Mouse (Mus musculus) embryonic fibroblast, embryonic 13.5 days (primary cell): ENCODE measurements at regions not wholly inside any gene's neighbourhood (a gene's known extent, or its start where the extent isn't known, plus 50 kb on each side); places are given as distances from the start of the nearest gene placed in this dataset.

ENCODE experiments used
- H3K27ac ChIP-seq: 2 replicates; pipeline ENCODE4 v1.5.1; 2012; ENCODE audit warnings: low read length, control low read depth, inconsistent platforms; ENCODE audit not compliant: insufficient read depth
- H3K4me1 ChIP-seq: 2 replicates; pipeline ENCODE4 v1.6.1; 2011; ENCODE audit warnings: low read length; ENCODE audit not compliant: control insufficient read depth, insufficient read depth
- H3K4me3 ChIP-seq: 2 replicates; pipeline ENCODE4 v1.5.1; 2011; ENCODE audit warnings: mild to moderate bottlenecking, control low read depth, low read length; ENCODE audit not compliant: insufficient read depth
- CTCF ChIP-seq: IDR thresholded peaks from 2 replicates; pipeline ENCODE4 v1.5.1; 2011; ENCODE audit warnings: mild to moderate bottlenecking, control low read depth, low read length, moderate library complexity, borderline replicate concordance; ENCODE audit not compliant: insufficient read depth
- POLR2A ChIP-seq: IDR thresholded peaks from 2 replicates; pipeline ENCODE4 v1.6.1; 2011; ENCODE audit warnings: low read depth, mild to moderate bottlenecking, control low read depth, low read length, moderate library complexity

DNA sequence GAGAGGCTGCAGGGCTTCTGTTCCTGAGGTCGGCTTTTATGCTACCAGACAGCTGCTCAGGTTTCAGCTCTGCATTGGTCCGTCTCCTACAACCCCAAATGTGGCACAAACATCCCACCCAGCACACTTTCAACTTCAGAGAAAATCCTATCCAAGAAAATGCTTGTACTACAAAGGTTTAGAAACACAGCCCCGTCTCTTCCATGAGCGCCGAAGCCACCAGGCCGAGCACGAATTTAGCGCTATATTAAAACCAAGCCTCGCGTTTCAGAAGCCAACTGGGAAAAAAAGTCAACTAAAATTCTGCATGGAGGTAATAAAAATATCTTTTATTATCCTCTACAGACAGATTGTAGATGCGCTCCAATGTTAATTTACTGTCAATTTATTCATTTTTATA lies 198.4 kb downstream of the Rpap3 start:
- TF ChIP-seq POLR2A (no peak), CTCF (no peak)
- H3K4me3 ChIP-seq: no peak overlapping the region
- H3K4me1 ChIP-seq: no peaks in the 10 kb centered on the region
- H3K27ac ChIP-seq: no peak overlapping the region

DNA sequence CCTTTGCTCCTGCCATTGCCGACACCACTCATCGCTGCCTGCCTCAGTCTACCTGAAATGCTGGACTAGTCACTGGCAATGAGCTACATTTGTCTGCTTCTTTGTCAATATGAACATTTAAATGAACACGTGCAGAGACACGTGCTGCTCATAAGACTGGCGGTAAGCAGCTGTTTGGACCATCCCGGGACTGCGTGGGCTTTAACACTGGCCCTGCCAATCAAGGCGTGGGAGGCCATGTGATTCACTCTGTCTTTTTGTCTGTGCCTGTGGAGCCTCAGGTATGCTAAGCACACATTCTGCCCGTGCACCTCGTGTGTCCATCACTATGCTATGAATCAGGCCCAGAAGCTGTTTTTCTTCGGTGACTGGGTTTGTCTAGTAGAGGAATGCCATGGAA lies 199.9 kb downstream of the Rpap3 start:
- H3K27ac ChIP-seq: no peak overlapping the region
- no peak overlapping the region for H3K4me3 ChIP-seq
- H3K4me1 ChIP-seq: 0 out of 2 replicates have a peak, but pooled peaks cover 3% of the 10 kb centered on the region
- TF ChIP-seq POLR2A: no peak
- no peak for TF ChIP-seq CTCF

DNA sequence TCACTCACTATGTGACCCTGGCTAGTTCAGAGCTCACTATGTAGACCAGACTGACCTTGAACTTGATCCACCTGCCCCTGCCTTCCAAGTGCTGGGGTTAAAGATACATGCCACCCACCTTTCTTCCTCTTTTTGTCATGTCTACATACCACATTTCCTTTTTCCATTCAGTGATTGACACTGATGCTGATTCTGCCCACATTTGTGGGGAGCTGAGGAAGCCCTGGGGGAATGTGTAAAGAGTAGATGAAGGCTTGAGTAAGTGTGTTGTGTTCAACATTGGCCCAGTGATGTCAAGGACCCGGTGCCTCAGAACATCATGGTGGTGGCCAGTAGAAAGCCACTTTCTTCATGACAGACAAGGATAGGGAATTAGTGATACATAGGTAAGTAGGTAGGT lies 201.3 kb downstream of the Rpap3 start:
- TF ChIP-seq CTCF (no peak), POLR2A (no peak)
- H3K27ac ChIP-seq: no peak overlapping the region
- no peak overlapping the region for H3K4me3 ChIP-seq
- 0 out of 2 replicates have a peak, but pooled peaks cover 3% of the 10 kb centered on the region for H3K4me1 ChIP-seq

DNA sequence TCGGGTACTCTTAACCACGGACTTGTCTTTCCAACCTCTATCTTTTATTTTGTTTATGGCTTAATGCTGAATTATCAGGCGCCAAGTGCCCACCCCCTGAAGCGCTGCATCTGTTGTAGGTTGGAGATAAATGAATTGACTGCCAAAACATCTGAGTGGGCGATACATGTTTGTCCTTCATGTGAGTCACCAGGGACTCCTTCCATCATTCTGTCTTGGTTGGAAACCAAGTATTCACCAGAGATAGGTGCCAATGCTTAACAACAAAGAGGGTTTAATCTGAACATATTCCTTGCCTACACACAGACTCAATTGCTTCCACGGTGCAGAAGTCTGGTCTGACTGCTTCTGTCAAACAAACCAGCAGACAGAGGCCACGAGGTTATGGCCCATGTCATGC lies 203.6 kb downstream of the Rpap3 start:
- H3K4me3 ChIP-seq: no peak overlapping the region
- TF ChIP-seq CTCF: no peak
- TF ChIP-seq POLR2A: no peak
- H3K27ac ChIP-seq: no peak overlapping the region
- 0 out of 2 replicates have a peak, but pooled peaks cover 3% of the 10 kb centered on the region for H3K4me1 ChIP-seq

DNA sequence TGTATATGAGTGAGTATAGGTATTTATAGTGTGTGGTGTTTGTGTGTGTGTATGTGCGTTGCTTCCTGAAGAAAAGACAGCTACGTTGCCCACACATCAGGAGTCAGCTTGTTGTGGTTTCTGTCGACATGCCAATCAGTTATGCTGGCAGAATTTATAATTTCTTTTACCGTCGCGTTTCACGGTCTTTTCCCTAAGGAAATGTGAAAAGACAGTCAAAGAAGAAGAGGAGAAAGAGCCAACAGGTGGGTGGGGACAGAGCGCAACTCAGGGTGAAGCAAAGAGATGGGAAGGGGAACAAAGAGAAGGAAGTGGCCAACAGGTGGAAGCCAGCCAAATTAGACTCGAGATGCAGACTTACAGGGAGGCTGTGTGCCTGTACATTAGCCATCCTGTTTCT lies 204.2 kb downstream of the Rpap3 start:
- no peak for TF ChIP-seq POLR2A
- no peak for TF ChIP-seq CTCF
- Histone ChIP-seq H3K27ac (no peak overlapping the region), H3K4me1 (0 out of 2 replicates have a peak, but pooled peaks cover 3% of the 10 kb centered on the region), H3K4me3 (no peak overlapping the region)

DNA sequence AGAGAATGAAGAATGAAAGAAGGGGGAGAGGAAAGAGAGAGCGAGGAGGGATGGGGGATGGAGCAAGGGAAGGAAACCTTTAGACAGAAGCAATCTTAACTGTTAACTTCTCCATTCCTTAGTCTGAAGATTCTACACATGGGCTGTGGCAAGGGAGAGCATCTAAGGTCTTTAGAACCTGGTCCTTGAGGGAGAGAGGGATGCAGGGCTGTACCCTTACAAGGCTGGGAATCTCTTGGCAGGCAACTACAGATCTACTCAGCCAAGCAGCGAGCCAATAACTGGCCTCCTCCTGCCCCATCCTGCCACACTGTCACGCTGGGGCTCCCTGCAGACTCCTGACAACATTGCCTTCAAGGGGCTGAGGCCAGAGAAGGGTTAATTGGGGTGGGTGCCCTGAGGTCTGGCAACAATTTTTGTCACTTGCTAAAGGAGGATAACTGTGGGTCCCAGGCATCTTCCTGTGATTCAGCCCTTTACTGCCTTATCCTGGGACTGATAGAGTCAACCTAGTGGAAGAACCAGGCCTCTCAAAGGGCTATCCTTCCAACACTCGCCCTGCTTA lies 205.7 kb downstream of the Rpap3 start:
- Histone ChIP-seq H3K27ac (peak overlapping the region; percentile 42), H3K4me3 (no peak overlapping the region), H3K4me1 (0 out of 2 replicates have a peak, but pooled peaks cover 3% of the 10 kb centered on the region)
- TF ChIP-seq CTCF (no peak), POLR2A (no peak)

DNA sequence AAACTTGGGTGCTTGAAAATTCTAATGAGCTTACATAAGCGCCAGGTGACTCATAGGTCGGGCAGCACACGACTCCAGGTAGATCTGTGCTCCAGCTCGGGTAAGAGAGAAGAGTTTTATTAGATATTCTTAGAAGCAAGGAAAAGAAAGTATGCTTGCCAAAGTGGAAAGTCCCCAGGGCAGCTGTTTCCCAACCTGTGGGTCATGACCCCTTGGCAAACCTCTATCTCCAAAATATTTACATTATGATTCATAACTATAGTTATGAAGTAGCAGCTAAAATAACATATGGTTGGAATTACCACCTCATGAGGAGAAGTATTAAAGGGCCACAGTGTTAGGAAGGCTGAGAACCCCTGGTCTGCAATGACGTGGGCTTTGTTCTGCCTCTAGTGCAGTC lies 206.4 kb downstream of the Rpap3 start:
- peak overlapping the region; percentile 42; the same call in 1 of the 2 replicates for H3K27ac ChIP-seq
- H3K4me3 ChIP-seq: no peak overlapping the region
- 0 out of 2 replicates have a peak, but pooled peaks cover 3% of the 10 kb centered on the region for H3K4me1 ChIP-seq
- TF ChIP-seq POLR2A (no peak), CTCF (no peak)

DNA sequence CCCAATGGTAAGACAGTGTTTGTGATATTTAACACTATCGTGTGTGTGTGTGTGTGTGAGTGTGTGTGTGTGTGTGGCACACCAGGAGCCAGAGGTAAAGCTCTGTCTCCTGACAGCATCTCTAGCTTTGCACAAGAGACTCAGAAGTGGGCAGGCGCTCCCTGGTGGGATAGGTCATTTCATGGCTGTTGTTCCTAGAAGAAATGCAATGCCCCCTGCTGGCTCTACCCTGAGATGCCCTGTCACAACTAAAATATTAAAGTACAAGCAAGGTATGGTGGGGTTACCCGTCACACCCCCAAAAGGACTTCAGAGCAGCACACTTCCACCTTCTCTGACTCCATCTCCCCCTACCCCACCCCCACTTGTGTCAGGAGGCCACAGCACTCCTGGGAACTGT lies 207.2 kb downstream of the Rpap3 start:
- TF ChIP-seq CTCF (no peak), POLR2A (no peak)
- Histone ChIP-seq H3K27ac (no peak overlapping the region), H3K4me1 (0 out of 2 replicates have a peak, but pooled peaks cover 3% of the 10 kb centered on the region), H3K4me3 (no peak overlapping the region)

DNA sequence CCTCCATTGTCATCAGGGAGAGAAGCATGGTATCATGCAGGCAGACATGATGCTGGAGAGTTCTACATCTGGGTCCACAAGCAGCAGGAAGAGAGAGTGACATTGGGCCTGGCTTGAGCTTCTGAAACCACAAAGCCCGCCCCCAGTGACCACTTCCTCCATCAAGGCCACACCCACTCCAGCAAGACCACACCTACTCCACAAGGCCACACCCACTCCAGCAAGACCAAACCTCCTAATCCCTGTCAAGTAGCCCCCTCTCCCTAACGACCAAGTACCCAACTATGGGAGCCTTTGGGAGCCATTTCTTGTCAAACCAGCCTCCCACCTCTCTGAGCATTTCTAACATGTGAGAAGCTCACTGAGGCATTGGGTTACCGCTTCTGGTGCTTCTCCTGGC lies 209.6 kb downstream of the Rpap3 start:
- Histone ChIP-seq H3K27ac (no peak overlapping the region), H3K4me1 (no peaks in the 10 kb centered on the region)

DNA sequence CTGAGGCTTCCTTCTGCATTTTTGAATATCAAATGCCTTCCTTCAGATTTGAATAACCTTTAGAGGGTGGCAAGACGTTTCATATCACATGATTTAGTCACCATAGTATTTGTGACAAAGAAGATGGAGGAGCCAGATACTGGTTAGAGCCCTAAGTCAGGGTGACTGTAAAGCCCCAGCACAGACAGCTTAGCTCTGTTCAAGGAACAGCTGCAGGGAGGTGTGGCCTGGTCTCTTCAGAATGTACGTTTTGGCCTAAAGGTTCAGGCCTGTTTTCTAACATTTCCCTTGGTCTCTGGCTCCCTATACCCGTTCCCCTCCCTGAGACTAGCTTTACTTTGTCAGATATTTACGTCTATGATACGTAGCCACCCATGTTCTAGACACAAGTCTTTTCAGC lies 212.3 kb downstream of the Rpap3 start:
- Histone ChIP-seq H3K4me1 (no peaks in the 10 kb centered on the region), H3K4me3 (no peak overlapping the region), H3K27ac (no peak overlapping the region)
- TF ChIP-seq POLR2A (no peak), CTCF (no peak)

More for the DNA sequence above, 209.6 kb downstream of the Rpap3 start:
- H3K4me3 ChIP-seq: no peak overlapping the region
- TF ChIP-seq POLR2A (no peak), CTCF (no peak)

DNA sequence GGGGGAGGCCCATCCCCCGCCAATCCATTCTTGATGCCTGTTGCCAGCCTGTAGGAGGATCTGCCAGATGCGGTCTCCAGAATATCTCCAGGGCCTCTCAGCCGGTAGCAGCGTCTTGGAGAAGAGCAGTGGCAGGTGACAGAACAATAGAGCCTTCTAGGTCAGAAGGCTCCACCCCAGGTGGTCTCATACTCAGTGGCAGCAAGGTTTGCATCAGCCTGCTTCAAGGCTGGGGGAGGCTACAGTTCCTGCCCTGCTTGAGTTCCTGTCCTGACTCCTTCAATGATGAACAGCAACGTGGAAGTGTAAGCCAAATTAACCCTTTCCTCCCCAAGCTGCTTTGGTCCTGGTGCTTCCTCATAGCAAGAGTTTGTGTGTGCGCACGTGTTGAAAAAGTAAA lies 213.8 kb downstream of the Rpap3 start:
- H3K4me1 ChIP-seq: no peaks in the 10 kb centered on the region
- TF ChIP-seq POLR2A: no peak
- TF ChIP-seq CTCF: no peak
- no peak overlapping the region for H3K4me3 ChIP-seq
- no peak overlapping the region for H3K27ac ChIP-seq
